Mouse (Mus musculus) liver, embryonic 16.5 days (tissue): Measurements from ENCODE around the gene Gga2. TPM values are rescaled to one million over a fixed set of nuclear protein-coding genes. Genes with fewer than 3 reads are reported as not detected.
A peak's percentile ranks its signal among the peaks of the same experiment; 100 is the strongest.

Experiments used
- ATAC-seq: fragments of 200-750 bp; cut with Nextera tagmentation; 2 replicates; pipeline ENCODE4 v1.8.0; 2017; ENCODE audit warnings: low read depth, mild to moderate bottlenecking, moderate number of reproducible peaks, moderate library complexity
- H3K27ac ChIP-seq: fragments of 300-500 bp; sonication (generic); 2 replicates; pipeline ENCODE4 v1.5.1; 2014; ENCODE audit warnings: mild to moderate bottlenecking, low read length
- H3K27me3 ChIP-seq: fragments of 300-500 bp; sonication (generic); 2 replicates; pipeline ENCODE4 v1.6.1; 2014; ENCODE audit warnings: low read depth, low read length, mixed read lengths; ENCODE audit not compliant: control insufficient read depth, insufficient read depth
- H3K36me3 ChIP-seq: fragments of 300-500 bp; sonication (generic); 2 replicates; pipeline ENCODE4 v1.6.1; 2014; ENCODE audit warnings: mild to moderate bottlenecking; ENCODE audit not compliant: control insufficient read depth, insufficient read depth
- H3K4me1 ChIP-seq: fragments of 300-500 bp; sonication (generic); 2 replicates; pipeline ENCODE4 v1.6.1; 2014; ENCODE audit warnings: low read depth, low read length, mixed read lengths; ENCODE audit not compliant: control insufficient read depth
- H3K4me2 ChIP-seq: fragments of 300-500 bp; sonication (generic); 2 replicates; pipeline ENCODE4 v1.6.1; 2014; ENCODE audit warnings: low read depth, low read length, mixed read lengths
- H3K4me3 ChIP-seq: fragments of 300-500 bp; sonication (generic); 2 replicates; pipeline ENCODE4 v1.5.1; 2014; ENCODE audit warnings: low read depth, mild to moderate bottlenecking, low read length
- H3K9ac ChIP-seq: fragments of 300-500 bp; sonication (generic); 2 replicates; pipeline ENCODE4 v1.6.1; 2014; ENCODE audit warnings: low read depth, low read length
- H3K9me3 ChIP-seq: fragments of 300-500 bp; sonication (generic); replicated peaks from 2 replicates; pipeline ENCODE4 v1.6.1; 2016; ENCODE audit warnings: low read length; ENCODE audit not compliant: control insufficient read depth
- WGBS: fragments of 180-500 bp; shearing (Covaris S2); extraction: QIAGEN DNeasy Blood & Tissue Kit; methylation state at CpG from one replicate; pipeline ENCODE4 v1.1.7; 2014; ENCODE audit not compliant: insufficient replicate concordance; 5-methylcytosine and 5-hydroxymethylcytosine counted together
- polyA plus RNA-seq: library from polyadenylated mRNA; unstranded; fragments of >200 nt; fragmentation: Nextera tagmentation; extraction: Ambion mirVana; gene quantifications from 2 replicates; pipeline ENCODE4 v1.2.1, GENCODE M21; 2015

The Gga2 gene
- polyA plus RNA-seq, 1 experiment from 2014 or later, result 34.6 TPM

- no peaks in the 10 kb centered on the region; the same call in none of the 2 replicates for H3K36me3 ChIP-seq
- no peak overlapping the region for H3K4me2 ChIP-seq
Measured at GRCm38 (mm10) chr7:121971698-121972097, 49.3 kb downstream of the Gga2 start.

GRCm38 (mm10) chr7:121970250-121970649 lies 50.8 kb downstream of the Gga2 start:
- H3K27ac ChIP-seq, result no peak overlapping the region
- H3K4me3 ChIP-seq, result no peak overlapping the region
- WGBS, result 44% methylated on average over 9 of the region's 9 CpGs
- peak; percentile 55 for ATAC-seq
- no peak overlapping the region for H3K4me2 ChIP-seq
- H3K36me3 ChIP-seq, result no peaks in the 10 kb centered on the region; the same call in none of the 2 replicates
- peaks cover 8% of the 10 kb centered on the region for H3K4me1 ChIP-seq
- H3K27me3 ChIP-seq, result no peaks in the 10 kb centered on the region
- H3K9me3 ChIP-seq, result no peaks in the 10 kb centered on the region
- no peak overlapping the region for H3K9ac ChIP-seq

More at GRCm38 (mm10) chr7:121971698-121972097, 49.3 kb downstream of the Gga2 start:
- Histone ChIP-seq H3K9me3 (no peaks in the 10 kb centered on the region), H3K27ac (no peak overlapping the region), H3K4me1 (peaks cover 5% of the 10 kb centered on the region), H3K9ac (no peak overlapping the region), H3K27me3 (no peaks in the 10 kb centered on the region), H3K4me3 (no peak overlapping the region)
- 55% methylated on average over 3 of the region's 3 CpGs for WGBS
- ATAC-seq, result no peak

GRCm38 (mm10) chr7:121968816-121969215 lies 52.2 kb downstream of the Gga2 start:
- no peaks in the 10 kb centered on the region for H3K9me3 ChIP-seq
- H3K4me1 ChIP-seq, result peaks cover 8% of the 10 kb centered on the region
- peaks cover 4% of the 10 kb centered on the region for H3K36me3 ChIP-seq
- H3K4me3 ChIP-seq, result no peak overlapping the region
- H3K9ac ChIP-seq, result no peak overlapping the region
- 76% methylated on average over 9 of the region's 9 CpGs for WGBS
- no peaks in the 10 kb centered on the region for H3K27me3 ChIP-seq
- no peak overlapping the region for H3K27ac ChIP-seq
- no peak overlapping the region for H3K4me2 ChIP-seq
- no peak for ATAC-seq

- Histone ChIP-seq H3K9ac (no peak overlapping the region), H3K36me3 (peaks cover 4% of the 10 kb centered on the region), H3K27me3 (no peaks in the 10 kb centered on the region), H3K4me3 (no peak overlapping the region), H3K9me3 (no peaks in the 10 kb centered on the region), H3K4me2 (no peak overlapping the region), H3K4me1 (peaks cover 8% of the 10 kb centered on the region), H3K27ac (no peak overlapping the region)
- peak; percentile 66 for ATAC-seq
- 21% methylated on average over 8 of the region's 8 CpGs for WGBS
Measured at GRCm38 (mm10) chr7:121968242-121968641, 52.8 kb downstream of the Gga2 start.

- Histone ChIP-seq H3K36me3 (peaks cover 13% of the 10 kb centered on the region), H3K9ac (no peak overlapping the region)
- ATAC-seq, result peak; percentile 16; the same call in 1 of the 2 replicates
Measured at GRCm38 (mm10) chr7:121966169-121966568, 54.9 kb downstream of the Gga2 start.

GRCm38 (mm10) chr7:121963883-121964398 lies 57.1 kb downstream of the Gga2 start:
- Histone ChIP-seq H3K4me1 (peaks cover 8% of the 10 kb centered on the region), H3K27ac (no peak overlapping the region), H3K4me2 (no peak overlapping the region), H3K36me3 (peaks cover 13% of the 10 kb centered on the region), H3K27me3 (no peaks in the 10 kb centered on the region), H3K9ac (no peak overlapping the region), H3K4me3 (no peak overlapping the region), H3K9me3 (no peaks in the 10 kb centered on the region)
- ATAC-seq, result no peak
- 68% methylated on average over 6 of the region's 6 CpGs for WGBS

More at GRCm38 (mm10) chr7:121966169-121966568, 54.9 kb downstream of the Gga2 start:
- H3K4me1 ChIP-seq, result peaks cover 8% of the 10 kb centered on the region
- no peak overlapping the region for H3K4me2 ChIP-seq
- H3K27ac ChIP-seq, result no peak overlapping the region
- 52% methylated on average over 7 of the region's 7 CpGs for WGBS
- H3K27me3 ChIP-seq, result no peaks in the 10 kb centered on the region
- H3K9me3 ChIP-seq, result no peaks in the 10 kb centered on the region
- H3K4me3 ChIP-seq, result no peak overlapping the region

- Histone ChIP-seq H3K36me3 (peaks cover 13% of the 10 kb centered on the region), H3K4me3 (no peak overlapping the region), H3K27me3 (no peaks in the 10 kb centered on the region), H3K4me1 (peaks cover 3% of the 10 kb centered on the region; the same call in 1 of the 2 replicates), H3K9me3 (no peaks in the 10 kb centered on the region), H3K9ac (no peak overlapping the region), H3K4me2 (no peak overlapping the region), H3K27ac (no peak overlapping the region)
- WGBS, result 70% methylated on average over 3 of the region's 3 CpGs
- ATAC-seq, result no peak
Measured at GRCm38 (mm10) chr7:121962571-121962959, 58.5 kb downstream of the Gga2 start.

- no peak overlapping the region for H3K4me3 ChIP-seq
- H3K4me1 ChIP-seq, result peaks cover 3% of the 10 kb centered on the region; the same call in 1 of the 2 replicates
- no peaks in the 10 kb centered on the region for H3K9me3 ChIP-seq
- ATAC-seq, result no peak
- no peak overlapping the region for H3K9ac ChIP-seq
- no peak overlapping the region for H3K27ac ChIP-seq
- peaks cover 13% of the 10 kb centered on the region for H3K36me3 ChIP-seq
- no peaks in the 10 kb centered on the region for H3K27me3 ChIP-seq
- WGBS, result 61% methylated on average over 7 of the region's 7 CpGs
- H3K4me2 ChIP-seq, result no peak overlapping the region
Measured at GRCm38 (mm10) chr7:121961913-121962570, 59.0 kb downstream of the Gga2 start.

GRCm38 (mm10) chr7:121955802-121956201 lies 65.2 kb downstream of the Gga2 start:
- no peak overlapping the region for H3K4me3 ChIP-seq
- no peaks in the 10 kb centered on the region for H3K4me1 ChIP-seq
- H3K27ac ChIP-seq, result no peak overlapping the region
- no peak overlapping the region for H3K9ac ChIP-seq
- H3K36me3 ChIP-seq, result no peaks in the 10 kb centered on the region; the same call in 1 of the 2 replicates
- no peaks in the 10 kb centered on the region for H3K9me3 ChIP-seq
- ATAC-seq, result no peak
- H3K4me2 ChIP-seq, result no peak overlapping the region
- 72% methylated on average over 12 of the region's 12 CpGs for WGBS
- H3K27me3 ChIP-seq, result no peaks in the 10 kb centered on the region
